Mouse (Mus musculus) CH12.LX (cell line): ENCODE measurements around the gene Gm20388. TPM values are rescaled to one million over a fixed set of nuclear protein-coding genes. Genes with fewer than 3 reads are reported as not detected.

Experiments
- DNase-seq: peaks from one replicate; pipeline ENCODE4 v3.0.0-alpha.2; 2013; ENCODE audit errors: extremely low read depth
- H3K27ac ChIP-seq: 2 replicates; pipeline ENCODE4 v1.5.1; 2012; ENCODE audit warnings: low read depth, mild to moderate bottlenecking, control low read depth, moderate library complexity; ENCODE audit not compliant: insufficient read depth
- H3K27me3 ChIP-seq: replicated peaks from 2 replicates; pipeline ENCODE3; 2012; ENCODE audit warnings: inconsistent platforms
- H3K36me3 ChIP-seq, 2 experiments: replicated peaks in 1 of 2; 2 replicates each; pipeline versions ENCODE3 to v1.6.1; 2012; ENCODE audit warnings: inconsistent platforms in 1 of 2, low read length in 1 of 2, mild to moderate bottlenecking in 1 of 2, mixed read lengths in 1 of 2, moderate library complexity in 1 of 2; ENCODE audit not compliant: control insufficient read depth in 1 of 2, insufficient read depth in 1 of 2
- H3K4me1 ChIP-seq, 2 experiments: 2 replicates each; pipeline ENCODE4 v1.6.1; 2012; ENCODE audit warnings: inconsistent platforms in 1 of 2, moderate library complexity in 1 of 2; ENCODE audit not compliant: insufficient read depth in 2 of 2, control insufficient read depth in 1 of 2
- H3K4me2 ChIP-seq: 2 replicates; pipeline ENCODE4 v1.6.1; 2012; ENCODE audit warnings: low read depth, mild to moderate bottlenecking, control low read depth; ENCODE audit not compliant: poor library complexity, insufficient read depth, severe bottlenecking
- H3K4me3 ChIP-seq, 3 experiments: fragments of 150-350 bp in 1 of 3; sonication (generic) in 1 of 3; replicated peaks in 1 of 3; 2 replicates each; pipeline versions ENCODE3 to v1.5.1; 2011 to 2012; ENCODE audit warnings: low read depth in 2 of 3, low read length in 2 of 3, mild to moderate bottlenecking in 2 of 3, moderate library complexity in 2 of 3, control low read depth in 1 of 3, improper control_type of control experiment in 1 of 3, inconsistent platforms in 1 of 3, mixed read lengths in 1 of 3; ENCODE audit not compliant: poor library complexity in 1 of 3
- H3K79me2 ChIP-seq: replicated peaks from 2 replicates; pipeline ENCODE4 v1.6.1; 2012; ENCODE audit warnings: mild to moderate bottlenecking, moderate library complexity; ENCODE audit not compliant: control insufficient read depth, poor library complexity, insufficient read depth, severe bottlenecking; ENCODE audit errors: extremely low read depth
- H3K9ac ChIP-seq: 2 replicates; pipeline ENCODE4 v1.6.1; 2012; ENCODE audit warnings: low read depth, mild to moderate bottlenecking, control low read depth, moderate library complexity; ENCODE audit not compliant: insufficient read depth
- H3K9me3 ChIP-seq: replicated peaks from 2 replicates; pipeline ENCODE3; 2012; ENCODE audit warnings: low read length, inconsistent platforms, mixed read lengths
- BHLHE40 ChIP-seq: IDR thresholded peaks from 2 replicates; pipeline ENCODE4 v1.6.1; 2011; ENCODE audit warnings: mild to moderate bottlenecking, low read depth, low read length, improper control_type of control experiment
- CHD1 ChIP-seq: IDR thresholded peaks from 2 replicates; pipeline ENCODE4 v1.6.1; 2012; ENCODE audit warnings: low read depth, low read length, improper control_type of control experiment, inconsistent platforms
- CTCF ChIP-seq, 2 experiments: IDR thresholded peaks in 1 of 2; conservative IDR thresholded peaks in 1 of 2; 2 replicates each; pipeline ENCODE4 v1.5.1; 2011 to 2012; ENCODE audit warnings: low read depth in 2 of 2, low read length in 2 of 2, improper control_type of control experiment in 1 of 2, inconsistent platforms in 1 of 2, mild to moderate bottlenecking in 1 of 2, moderate library complexity in 1 of 2
- E2F4 ChIP-seq: IDR thresholded peaks from 2 replicates; pipeline ENCODE4 v1.6.1; 2011; ENCODE audit warnings: low read depth, low read length, improper control_type of control experiment; ENCODE audit not compliant: insufficient replicate concordance
- ELF1 ChIP-seq: IDR thresholded peaks from 2 replicates; pipeline ENCODE4 v1.6.1; 2014; ENCODE audit warnings: low read depth, mild to moderate bottlenecking, inconsistent platforms, low read length, improper control_type of control experiment
- ETS1 ChIP-seq: conservative IDR thresholded peaks from 2 replicates; pipeline ENCODE4 v1.6.1; 2012; ENCODE audit warnings: low read depth, mild to moderate bottlenecking, inconsistent platforms, low read length, improper control_type of control experiment, moderate library complexity
- GABPA ChIP-seq: IDR thresholded peaks from 2 replicates; pipeline ENCODE4 v1.6.1; 2012; ENCODE audit warnings: low read depth, low read length, improper control_type of control experiment, inconsistent platforms; ENCODE audit not compliant: insufficient replicate concordance
- IRF4 ChIP-seq: IDR thresholded peaks from 2 replicates; pipeline ENCODE4 v1.6.1; 2014; ENCODE audit warnings: low read depth, mild to moderate bottlenecking, inconsistent platforms, low read length, improper control_type of control experiment
- JUND ChIP-seq: conservative IDR thresholded peaks from 2 replicates; pipeline ENCODE4 v1.6.1; 2011; ENCODE audit warnings: low read depth, low read length, improper control_type of control experiment
- MAZ ChIP-seq: IDR thresholded peaks from 2 replicates; pipeline ENCODE4 v1.6.1; 2012; ENCODE audit warnings: low read depth, mild to moderate bottlenecking, inconsistent platforms, low read length, improper control_type of control experiment, moderate library complexity
- MEF2A ChIP-seq: IDR thresholded peaks from 2 replicates; pipeline ENCODE4 v1.6.1; 2014; ENCODE audit warnings: low read depth, mild to moderate bottlenecking, inconsistent platforms, low read length, improper control_type of control experiment, borderline replicate concordance
- MXI1 ChIP-seq: IDR thresholded peaks from 2 replicates; pipeline ENCODE4 v1.6.1; 2011; ENCODE audit warnings: mild to moderate bottlenecking, low read depth, low read length, improper control_type of control experiment
- MYC ChIP-seq: IDR thresholded peaks from 2 replicates; pipeline ENCODE4 v1.6.1; 2011; ENCODE audit warnings: low read depth, mild to moderate bottlenecking, improper control_type of control experiment, low read length
- NRF1 ChIP-seq: IDR thresholded peaks from 2 replicates; pipeline ENCODE4 v1.6.1; 2014; ENCODE audit warnings: low read depth, mild to moderate bottlenecking, inconsistent platforms, low read length, improper control_type of control experiment, moderate library complexity
- POLR2A ChIP-seq: IDR thresholded peaks from 2 replicates; pipeline ENCODE4 v1.6.1; 2011; ENCODE audit warnings: low read depth, mild to moderate bottlenecking, improper control_type of control experiment, low read length
- POLR2AphosphoS2 ChIP-seq: IDR thresholded peaks from 2 replicates; pipeline ENCODE4 v1.6.1; 2011; ENCODE audit warnings: low read depth, low read length, improper control_type of control experiment
- RAD21 ChIP-seq: IDR thresholded peaks from 2 replicates; pipeline ENCODE4 v1.6.1; 2011; ENCODE audit warnings: low read depth, mild to moderate bottlenecking, low read length, improper control_type of control experiment, moderate library complexity
- SMC3 ChIP-seq: IDR thresholded peaks from 2 replicates; pipeline ENCODE4 v1.6.1; 2011; ENCODE audit warnings: low read depth, low read length, improper control_type of control experiment
- TBP ChIP-seq: conservative IDR thresholded peaks from 2 replicates; pipeline ENCODE4 v1.6.1; 2011; ENCODE audit warnings: low read depth, low read length, improper control_type of control experiment
- UBTF ChIP-seq: IDR thresholded peaks from 2 replicates; pipeline ENCODE4 v1.6.1; 2012; ENCODE audit warnings: low read depth, mild to moderate bottlenecking, inconsistent platforms, low read length, improper control_type of control experiment, moderate library complexity
- USF1 ChIP-seq: IDR thresholded peaks from 2 replicates; pipeline ENCODE4 v1.6.1; 2014; ENCODE audit warnings: low read depth, mild to moderate bottlenecking, inconsistent platforms, low read length, improper control_type of control experiment
- USF2 ChIP-seq: conservative IDR thresholded peaks from 2 replicates; pipeline ENCODE4 v1.6.1; 2011; ENCODE audit warnings: low read depth, low read length, improper control_type of control experiment
- ZC3H11A ChIP-seq: IDR thresholded peaks from 2 replicates; pipeline ENCODE4 v1.6.1; 2012; ENCODE audit warnings: low read depth, mild to moderate bottlenecking, inconsistent platforms, low read length, improper control_type of control experiment
- ZMIZ1 ChIP-seq: IDR thresholded peaks from 2 replicates; pipeline ENCODE4 v1.6.1; 2012; ENCODE audit warnings: low read depth, mild to moderate bottlenecking, inconsistent platforms, low read length, improper control_type of control experiment
- ZNF384 ChIP-seq: IDR thresholded peaks from 2 replicates; pipeline ENCODE4 v1.6.1; 2012; ENCODE audit warnings: low read depth, low read length, improper control_type of control experiment, inconsistent platforms
- dilution Hi-C: fragments of 300-500 bp; cut with MboI; formaldehyde crosslinking; loops from 2 replicates; pipeline ENCODE4 v1.14.3; 2020; ENCODE audit warnings: low sequenced_read_pairs; ENCODE audit not compliant: extremely low pct_unique_long_range_greater_than_20kb, extremely low pct_ligation_motif_present
- in situ Hi-C: fragments of 300-500 bp; cut with MboI; formaldehyde crosslinking; loops from 3 replicates; pipeline ENCODE4 v1.14.3; 2019; ENCODE audit warnings: low sequenced_read_pairs, low pct_ligation_motif_present, low pct_unique_long_range_greater_than_20kb, mixed read lengths
- polyA plus RNA-seq: library from polyadenylated mRNA; unstranded; fragments of >175 nt; gene quantifications from 2 replicates; pipeline ENCODE4 v1.2.1, GENCODE M21; 2012; ENCODE audit warnings: low read depth; ENCODE audit not compliant: insufficient read length
- total RNA-seq, 2 experiments: library from RNA; depleted of rRNA; stranded (reverse); fragments of 300-350 nt in 1 of 2; fragments of >200 nt in 1 of 2; gene quantifications; 2 replicates each; pipeline ENCODE4 v1.2.3; 2012 to 2014

Gm20388 gene
- total and polyA plus RNA-seq, 3 experiments, result 14.8 to 26.3 (median 22.2) TPM

DNA sequence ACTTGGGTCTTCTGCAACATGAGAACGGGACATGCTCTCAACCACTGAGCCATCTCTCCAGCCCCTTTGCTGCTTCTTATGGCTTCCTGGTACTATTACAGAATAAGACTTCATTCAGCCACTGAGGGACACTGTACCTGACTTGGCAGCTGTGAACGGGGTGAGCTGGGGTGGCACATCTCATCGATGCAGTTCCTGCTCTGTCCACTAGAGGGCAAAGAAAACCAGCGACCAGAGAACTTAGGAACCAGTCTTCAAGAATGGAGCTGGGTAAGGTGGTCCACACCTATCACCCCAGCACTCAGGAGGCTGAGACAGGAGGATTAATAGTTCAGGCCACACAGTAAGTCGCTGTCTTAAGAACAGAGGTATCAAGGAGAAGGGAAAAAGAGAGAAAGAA lies 685.3 kb downstream of the Gm20388 start (continued):
- TF ChIP-seq USF2, result no peak
- TF ChIP-seq CHD1, result no peak
- no peak for TF ChIP-seq MEF2A

DNA sequence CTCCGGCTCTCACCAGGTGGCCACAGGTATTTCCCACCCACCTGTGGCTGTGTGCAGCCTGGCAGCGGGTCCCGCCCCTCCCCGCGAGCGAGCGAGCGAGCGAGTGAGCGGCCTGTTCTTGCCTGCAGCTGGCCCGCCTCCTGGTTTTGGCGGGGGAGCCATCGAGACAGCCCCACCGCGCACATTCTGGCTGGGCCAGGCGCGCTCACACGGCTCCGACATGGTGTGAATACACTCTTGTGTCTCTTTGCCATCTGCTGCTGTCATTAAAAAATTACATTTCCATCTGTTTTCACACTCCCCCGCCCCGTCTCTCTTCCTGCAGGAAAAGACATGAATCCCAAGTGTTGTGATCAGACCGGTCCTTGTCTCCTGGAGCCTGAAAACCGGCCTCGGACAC lies 687.9 kb downstream of the Gm20388 start:
- no peak overlapping the region for H3K9ac ChIP-seq
- no peaks in the 10 kb centered on the region for H3K79me2 ChIP-seq
- H3K27me3 ChIP-seq, result peaks cover 4% of the 10 kb centered on the region
- no peak for TF ChIP-seq NRF1
- TF ChIP-seq SMC3, result no peak
- TF ChIP-seq USF1, result no peak
- TF ChIP-seq MYC, result no peak
- no peak for TF ChIP-seq CTCF (conservative IDR thresholded peaks at IDR 0.05 in 1 of 2, IDR thresholded peaks at IDR 0.05 in 1 of 2; ENCODE audit: low read depth in 2 of 2, low read length in 2 of 2)
- TF ChIP-seq GABPA, result no peak
- no peak for TF ChIP-seq MEF2A
- TF ChIP-seq TBP, result no peak
- TF ChIP-seq POLR2AphosphoS2, result no peak
- TF ChIP-seq ZMIZ1, result no peak
- no peak for TF ChIP-seq E2F4
- TF ChIP-seq BHLHE40, result no peak
- no peak for TF ChIP-seq JUND
- dilution Hi-C loops (no loop called here), in situ Hi-C loops (no loop called here)
- no peak overlapping the region for H3K4me3 ChIP-seq
- H3K36me3 ChIP-seq, result no peaks in the 10 kb centered on the region
- H3K27ac ChIP-seq, result no peak overlapping the region
- peaks cover 11% of the 10 kb centered on the region for H3K9me3 ChIP-seq
- no peak overlapping the region for H3K4me2 ChIP-seq
- H3K4me1 ChIP-seq, result 0 out of 4 replicates have a peak, but pooled peaks cover 0 to 3% of the 10 kb centered on the region in 2 experiments
- no peak for DNase-seq

DNA sequence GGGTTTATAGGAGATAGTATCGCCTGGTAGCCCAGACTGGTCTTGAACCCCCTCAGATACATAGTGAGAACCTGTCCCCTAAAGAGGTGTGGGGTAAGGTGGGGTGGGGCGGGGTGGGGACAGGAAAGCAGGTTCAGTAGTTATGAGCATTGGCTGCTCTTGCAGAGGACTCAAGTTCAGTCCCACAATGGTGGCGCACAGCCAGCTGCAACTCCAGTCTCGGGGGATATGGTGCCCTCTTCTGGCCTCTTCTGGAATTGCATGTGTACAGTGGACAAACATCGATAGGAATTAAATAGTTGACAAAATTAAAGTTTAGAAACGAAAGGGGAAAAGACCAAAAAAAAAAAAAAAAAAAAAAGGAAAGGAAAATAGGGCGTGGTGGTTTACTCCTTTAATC lies 688.9 kb downstream of the Gm20388 start:
- dilution Hi-C loops (no loop called here), in situ Hi-C loops (no loop called here)
- H3K9me3 ChIP-seq, result peaks cover 7% of the 10 kb centered on the region
- H3K36me3 ChIP-seq, result no peaks in the 10 kb centered on the region
- H3K4me2 ChIP-seq, result no peak overlapping the region
- no peaks in the 10 kb centered on the region for H3K79me2 ChIP-seq
- peak; percentile 63 for DNase-seq
- H3K4me1 ChIP-seq, result 0 out of 4 replicates have a peak, but pooled peaks cover 0 to 3% of the 10 kb centered on the region in 2 experiments
- H3K27me3 ChIP-seq, result peaks cover 2% of the 10 kb centered on the region
- H3K9ac ChIP-seq, result no peak overlapping the region
- no peak overlapping the region for H3K4me3 ChIP-seq
- no peak overlapping the region for H3K27ac ChIP-seq
- TF ChIP-seq POLR2AphosphoS2 (no peak), UBTF (no peak), USF1 (no peak), GABPA (no peak), ELF1 (no peak), SMC3 (peak; percentile 37; the same call in 1 of the 2 replicates), ZNF384 (no peak), E2F4 (no peak), ZC3H11A (no peak), ETS1 (no peak), CTCF (conservative IDR thresholded peaks at IDR 0.05 in 1 of 2, IDR thresholded peaks at IDR 0.05 in 1 of 2; ENCODE audit: low read depth in 2 of 2, low read length in 2 of 2) (peak; percentile 77 to 84), MAZ (no peak), IRF4 (no peak), POLR2A (no peak), MXI1 (no peak), RAD21 (peak; percentile 67), BHLHE40 (no peak), MYC (no peak), USF2 (no peak)
